Mouse (Mus musculus) embryonic facial prominence, embryonic 13.5 days (tissue): ENCODE data around the gene Alkbh3. TPM values are rescaled to one million over a fixed set of nuclear protein-coding genes. Genes with fewer than 3 reads are reported as not detected.
A peak's percentile ranks its signal among the peaks of the same experiment; 100 is the strongest.

Source experiments
- ATAC-seq: fragments of 200-750 bp; cut with Nextera tagmentation; 2 replicates; pipeline ENCODE4 v1.8.0; 2017; ENCODE audit warnings: low read depth; ENCODE audit not compliant: insufficient number of reproducible peaks, insufficient read depth, low FRiP score, low TSS enrichment
- H3K27ac ChIP-seq: fragments of 300-500 bp; sonication (generic); 2 replicates; pipeline ENCODE4 v1.5.1; 2015; ENCODE audit warnings: moderate library complexity, mild to moderate bottlenecking, inconsistent platforms
- H3K27me3 ChIP-seq: fragments of 300-500 bp; sonication (generic); 2 replicates; pipeline ENCODE4 v1.6.1; 2015; ENCODE audit warnings: mild to moderate bottlenecking, inconsistent platforms
- H3K36me3 ChIP-seq: fragments of 300-500 bp; sonication (generic); 2 replicates; pipeline ENCODE4 v1.6.1; 2015; ENCODE audit warnings: mild to moderate bottlenecking, inconsistent platforms
- H3K4me1 ChIP-seq: fragments of 300-500 bp; sonication (generic); 2 replicates; pipeline ENCODE4 v1.6.1; 2015; ENCODE audit warnings: inconsistent platforms
- H3K4me2 ChIP-seq: fragments of 300-500 bp; sonication (generic); 2 replicates; pipeline ENCODE4 v1.6.1; 2015; ENCODE audit warnings: moderate library complexity, mild to moderate bottlenecking, inconsistent platforms
- H3K4me3 ChIP-seq: fragments of 300-500 bp; sonication (generic); 2 replicates; pipeline ENCODE4 v1.5.1; 2015; ENCODE audit warnings: mild to moderate bottlenecking, inconsistent platforms
- H3K9ac ChIP-seq: fragments of 300-500 bp; sonication (generic); 2 replicates; pipeline ENCODE4 v1.6.1; 2015; ENCODE audit warnings: mild to moderate bottlenecking, inconsistent platforms
- H3K9me3 ChIP-seq: fragments of 300-500 bp; sonication (generic); 2 replicates; pipeline ENCODE4 v1.6.1; 2016; ENCODE audit warnings: inconsistent platforms
- WGBS: fragments of 180-500 bp; shearing (Covaris S2); methylation state at CpG from one replicate; pipeline ENCODE4 v1.1.7; 2015; ENCODE audit warnings: mixed read lengths; 5-methylcytosine and 5-hydroxymethylcytosine counted together
- polyA plus RNA-seq: library from polyadenylated mRNA; unstranded; fragments of >200 nt; fragmentation: Nextera tagmentation; extraction: Ambion mirVana; gene quantifications from 2 replicates; pipeline ENCODE4 v1.2.1, GENCODE M21; 2015

Alkbh3 gene
- polyA plus RNA-seq, 1 experiment from 2014 or later: 80.7 TPM

DNA sequence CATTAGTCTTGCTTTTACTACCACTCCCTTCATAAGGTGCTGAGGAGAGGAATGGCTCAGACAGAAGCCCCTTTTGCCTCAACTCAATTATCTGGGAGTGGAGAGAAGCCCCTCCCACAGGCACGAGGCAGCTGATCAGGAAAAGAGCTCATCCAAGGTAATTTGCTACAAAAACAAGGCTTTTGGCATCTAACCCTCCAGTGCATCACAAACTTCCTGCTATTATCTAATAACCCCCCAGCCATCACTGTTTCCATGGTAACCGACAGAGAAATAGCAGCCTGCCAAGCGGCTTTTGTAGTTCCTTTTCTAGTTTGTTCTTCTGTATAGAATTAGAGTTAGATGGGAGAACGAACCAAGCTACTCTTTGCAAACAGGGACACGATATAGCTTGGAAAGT is 18.3 kb downstream of the Alkbh3 start:
- Histone ChIP-seq H3K9ac (no peak overlapping the region), H3K4me2 (no peak overlapping the region), H3K27me3 (no peaks in the 10 kb centered on the region), H3K9me3 (no peaks in the 10 kb centered on the region), H3K36me3 (peaks cover 91% of the 10 kb centered on the region), H3K4me3 (no peak overlapping the region), H3K27ac (no peak overlapping the region), H3K4me1 (peaks cover 6% of the 10 kb centered on the region; the same call in 1 of the 2 replicates)
- 28% methylated on average over 5 of the region's 5 CpGs for WGBS
- ATAC-seq: no peak

DNA sequence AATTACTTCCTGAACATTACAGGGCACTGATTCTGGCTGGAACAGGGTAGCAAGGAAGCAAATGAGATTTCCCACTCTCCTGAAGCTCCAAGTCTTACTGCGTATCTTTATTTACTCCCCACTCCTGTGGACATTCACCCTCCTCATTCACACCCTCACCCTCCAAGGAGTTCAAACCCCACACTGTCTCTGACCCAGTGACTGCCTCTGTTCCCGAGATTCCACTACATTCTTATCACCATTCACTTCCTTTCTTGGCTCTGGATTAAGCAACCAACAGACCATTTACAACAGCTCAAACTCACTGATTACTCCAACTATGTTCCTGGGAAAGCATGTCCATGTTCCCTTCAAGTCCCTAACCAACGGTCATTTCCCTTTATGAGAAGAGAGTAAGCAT is 19.3 kb downstream of the Alkbh3 start:
- no peaks in the 10 kb centered on the region for H3K9me3 ChIP-seq
- H3K4me2 ChIP-seq: no peak overlapping the region
- no peak overlapping the region for H3K4me3 ChIP-seq
- ATAC-seq: no peak
- 74% methylated on average over 3 of the region's 3 CpGs for WGBS
- H3K4me1 ChIP-seq: peaks cover 6% of the 10 kb centered on the region; the same call in 1 of the 2 replicates
- H3K27me3 ChIP-seq: no peaks in the 10 kb centered on the region
- no peak overlapping the region for H3K9ac ChIP-seq
- peaks cover 90% of the 10 kb centered on the region for H3K36me3 ChIP-seq
- no peak overlapping the region for H3K27ac ChIP-seq

GRCm38 (mm10) chr2:93988440-93988839 is 22.2 kb downstream of the Alkbh3 start:
- Histone ChIP-seq H3K27me3 (no peaks in the 10 kb centered on the region), H3K4me2 (no peak overlapping the region), H3K4me3 (no peak overlapping the region), H3K9me3 (no peaks in the 10 kb centered on the region), H3K27ac (no peak overlapping the region), H3K9ac (no peak overlapping the region), H3K4me1 (peaks cover 6% of the 10 kb centered on the region; the same call in 1 of the 2 replicates), H3K36me3 (peaks cover 74% of the 10 kb centered on the region)
- WGBS: 91% methylated on average over 2 of the region's 2 CpGs
- no peak for ATAC-seq

DNA sequence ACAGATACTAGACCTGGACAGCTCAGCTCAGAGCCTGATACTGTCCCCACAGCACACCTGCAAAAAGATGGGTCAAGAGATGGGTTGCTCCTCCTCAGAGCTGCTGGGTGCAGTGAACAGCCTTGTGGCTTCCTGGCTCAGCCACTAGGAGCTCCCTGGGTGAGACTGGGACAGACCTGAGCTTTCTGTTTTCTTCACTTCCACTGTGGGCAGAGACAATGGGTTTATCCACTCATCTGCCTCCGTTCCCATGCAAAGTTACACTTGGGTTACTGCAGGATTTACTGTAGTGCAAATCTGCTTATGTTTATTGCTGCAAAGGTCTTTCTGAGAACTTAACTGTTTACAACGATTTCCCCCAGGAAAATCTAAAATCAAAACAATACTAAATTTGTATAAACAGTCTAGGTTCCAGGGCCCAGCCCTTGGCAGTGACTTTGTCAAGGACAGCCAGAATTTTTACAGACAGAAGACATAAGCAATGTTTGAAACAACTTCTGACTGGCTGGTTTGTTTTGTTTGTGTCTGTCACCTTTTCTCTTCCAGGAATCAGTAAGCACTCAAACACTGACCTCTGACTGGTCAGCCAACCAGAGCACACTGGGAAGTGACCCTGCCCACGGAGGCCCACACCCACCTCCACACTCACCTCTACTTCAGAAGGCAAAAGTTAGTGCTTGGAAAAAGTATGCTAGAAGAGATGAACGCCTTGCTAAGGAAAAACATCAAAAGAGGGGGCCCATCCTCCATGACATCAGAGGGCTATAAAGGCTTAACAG is 28.0 kb downstream of the Alkbh3 start:
- 80% methylated on average over 4 of the region's 4 CpGs for WGBS
- peaks cover 2% of the 10 kb centered on the region for H3K4me1 ChIP-seq
- no peaks in the 10 kb centered on the region for H3K27me3 ChIP-seq
- H3K4me2 ChIP-seq: no peak overlapping the region
- H3K9ac ChIP-seq: no peak overlapping the region
- H3K4me3 ChIP-seq: no peak overlapping the region
- H3K9me3 ChIP-seq: no peaks in the 10 kb centered on the region
- H3K36me3 ChIP-seq: peaks cover 72% of the 10 kb centered on the region
- ATAC-seq: no peak
- no peak overlapping the region for H3K27ac ChIP-seq

- H3K27me3 ChIP-seq: no peaks in the 10 kb centered on the region
- H3K9ac ChIP-seq: no peak overlapping the region
- H3K27ac ChIP-seq: no peak overlapping the region
- ATAC-seq: no peak
- H3K4me1 ChIP-seq: peaks cover 29% of the 10 kb centered on the region
- WGBS: 84% methylated on average over 7 of the region's 7 CpGs
- peaks cover 54% of the 10 kb centered on the region for H3K36me3 ChIP-seq
- no peak overlapping the region for H3K4me3 ChIP-seq
- H3K4me2 ChIP-seq: no peak overlapping the region
- no peaks in the 10 kb centered on the region for H3K9me3 ChIP-seq
Measured at GRCm38 (mm10) chr2:93979249-93980120, 31.1 kb downstream of the Alkbh3 start.

- peak overlapping the region; percentile 93 for H3K4me2 ChIP-seq
- WGBS: 2% methylated on average over 37 of the region's 37 CpGs
- peaks cover 31% of the 10 kb centered on the region for H3K36me3 ChIP-seq
- ATAC-seq: peak; percentile 82
- 0 out of 2 replicates have a peak, but pooled peaks cover 2% of the 10 kb centered on the region for H3K27me3 ChIP-seq
- H3K4me1 ChIP-seq: peaks cover 29% of the 10 kb centered on the region
- H3K9ac ChIP-seq: peak overlapping the region; percentile 70
- H3K4me3 ChIP-seq: peak overlapping the region; percentile 49
- no peaks in the 10 kb centered on the region for H3K9me3 ChIP-seq
- peak overlapping the region; percentile 8 for H3K27ac ChIP-seq
Measured at GRCm38 (mm10) chr2:93976436-93977252, 34.0 kb downstream of the Alkbh3 start.

- Histone ChIP-seq H3K27ac (peak overlapping the region; percentile 8), H3K27me3 (0 out of 2 replicates have a peak, but pooled peaks cover 2% of the 10 kb centered on the region), H3K36me3 (peaks cover 22% of the 10 kb centered on the region), H3K9ac (peak overlapping the region; percentile 70), H3K9me3 (no peaks in the 10 kb centered on the region), H3K4me3 (peak overlapping the region; percentile 49), H3K4me1 (peaks cover 29% of the 10 kb centered on the region), H3K4me2 (peak overlapping the region; percentile 93)
- ATAC-seq: peak; percentile 22; the same call in 1 of the 2 replicates
- WGBS: 14% methylated on average over 21 of the region's 21 CpGs
Measured at GRCm38 (mm10) chr2:93975526-93976435, 34.8 kb downstream of the Alkbh3 start.

DNA sequence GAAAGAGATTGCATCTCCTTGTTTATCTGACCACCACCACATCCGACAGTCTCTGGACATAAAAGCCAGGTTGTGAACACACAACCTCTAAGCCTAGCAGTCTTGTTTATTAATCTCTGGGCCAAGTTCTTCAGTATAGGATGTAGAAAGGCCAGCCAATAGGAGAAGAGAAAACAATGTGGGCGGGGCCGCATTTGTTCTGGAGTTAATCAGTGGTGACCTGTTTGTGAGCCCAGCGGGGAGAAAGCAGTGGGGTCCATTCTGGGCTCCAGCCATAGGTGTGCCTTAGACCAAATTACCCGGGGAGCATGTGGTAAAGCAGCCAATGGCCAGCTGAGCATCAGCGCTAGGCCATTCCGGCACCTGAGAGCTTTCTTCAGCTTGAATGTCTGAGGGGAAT is 35.6 kb downstream of the Alkbh3 start:
- no peak for ATAC-seq
- Histone ChIP-seq H3K4me1 (peaks cover 29% of the 10 kb centered on the region), H3K36me3 (peaks cover 15% of the 10 kb centered on the region), H3K27ac (no peak overlapping the region), H3K9me3 (no peaks in the 10 kb centered on the region), H3K4me3 (no peak overlapping the region), H3K27me3 (0 out of 2 replicates have a peak, but pooled peaks cover 2% of the 10 kb centered on the region), H3K9ac (no peak overlapping the region), H3K4me2 (no peak overlapping the region)
- 39% methylated on average over 7 of the region's 7 CpGs for WGBS

GRCm38 (mm10) chr2:93971647-93972046 is 39.0 kb downstream of the Alkbh3 start:
- Histone ChIP-seq H3K36me3 (no peaks in the 10 kb centered on the region), H3K27me3 (0 out of 2 replicates have a peak, but pooled peaks cover 2% of the 10 kb centered on the region), H3K4me1 (peaks cover 17% of the 10 kb centered on the region), H3K9me3 (no peaks in the 10 kb centered on the region), H3K27ac (no peak overlapping the region), H3K4me2 (no peak overlapping the region), H3K4me3 (no peak overlapping the region), H3K9ac (no peak overlapping the region)
- ATAC-seq: no peak
- WGBS: 75% methylated on average over 3 of the region's 3 CpGs

GRCm38 (mm10) chr2:93964494-93965160 is 46.0 kb downstream of the Alkbh3 start:
- H3K27ac ChIP-seq: no peak overlapping the region
- H3K4me3 ChIP-seq: no peak overlapping the region
- 61% methylated on average over 7 of the region's 7 CpGs for WGBS
- H3K9ac ChIP-seq: no peak overlapping the region
- H3K9me3 ChIP-seq: no peaks in the 10 kb centered on the region
- ATAC-seq: no peak; the same call in 1 of the 2 replicates
- peaks cover 4% of the 10 kb centered on the region for H3K4me1 ChIP-seq
- H3K27me3 ChIP-seq: peaks cover 13% of the 10 kb centered on the region; the same call in 1 of the 2 replicates
- H3K36me3 ChIP-seq: no peaks in the 10 kb centered on the region
- no peak overlapping the region for H3K4me2 ChIP-seq
